Mouse (Mus musculus) hindbrain, embryonic 16.5 days (tissue): ENCODE measurements at regions not wholly inside any gene's neighbourhood (a gene's known extent, or its start where the extent isn't known, plus 50 kb on each side); places are given as distances from the start of the nearest gene placed in this dataset.

Experiments used
- ATAC-seq: fragments of 200-750 bp; cut with Nextera tagmentation; 2 replicates; pipeline ENCODE4 v1.8.0; 2017; ENCODE audit warnings: moderate TSS enrichment, moderate library complexity
- H3K27ac ChIP-seq: fragments of 300-500 bp; sonication (generic); 2 replicates; pipeline ENCODE4 v1.5.1; 2014; ENCODE audit warnings: low read depth, mild to moderate bottlenecking, control low read depth, low read length, moderate library complexity
- H3K27me3 ChIP-seq: fragments of 300-500 bp; sonication (generic); replicated peaks from 2 replicates; pipeline ENCODE4 v1.6.1; 2014; ENCODE audit warnings: low read length; ENCODE audit not compliant: control insufficient read depth, insufficient read depth
- H3K36me3 ChIP-seq: fragments of 300-500 bp; sonication (generic); 2 replicates; pipeline ENCODE4 v1.6.1; 2014; ENCODE audit warnings: mild to moderate bottlenecking, low read length, moderate library complexity, mixed read lengths; ENCODE audit not compliant: control insufficient read depth, insufficient read depth
- H3K4me1 ChIP-seq: fragments of 300-500 bp; sonication (generic); 2 replicates; pipeline ENCODE4 v1.6.1; 2014; ENCODE audit warnings: low read depth, low read length; ENCODE audit not compliant: control insufficient read depth, insufficient read depth
- H3K4me2 ChIP-seq: fragments of 300-500 bp; sonication (generic); 2 replicates; pipeline ENCODE4 v1.6.1; 2014; ENCODE audit warnings: mild to moderate bottlenecking, low read length, control low read depth, moderate library complexity
- H3K4me3 ChIP-seq: fragments of 300-500 bp; sonication (generic); 2 replicates; pipeline ENCODE4 v1.5.1; 2014; ENCODE audit warnings: mild to moderate bottlenecking, low read length, control low read depth, moderate library complexity
- H3K9ac ChIP-seq: fragments of 300-500 bp; sonication (generic); 2 replicates; pipeline ENCODE4 v1.6.1; 2014; ENCODE audit warnings: low read depth, mild to moderate bottlenecking, control low read depth, low read length, moderate library complexity
- H3K9me3 ChIP-seq: fragments of 300-500 bp; sonication (generic); 2 replicates; pipeline ENCODE4 v1.6.1; 2014; ENCODE audit warnings: mild to moderate bottlenecking, low read length, moderate library complexity; ENCODE audit not compliant: control insufficient read depth
- WGBS: fragments of 180-500 bp; shearing (Covaris S2); extraction: QIAGEN DNeasy Blood & Tissue Kit; methylation state at CpG from one replicate; pipeline ENCODE4 v1.1.7; 2014; 5-methylcytosine and 5-hydroxymethylcytosine counted together

GRCm38 (mm10) chr17:15288640-15289039 lies 88.0 kb downstream of the Dll1 start:
- Histone ChIP-seq H3K36me3 (no peaks in the 10 kb centered on the region), H3K27me3 (no peaks in the 10 kb centered on the region), H3K9ac (no peak overlapping the region), H3K27ac (no peak overlapping the region), H3K4me1 (peaks cover 8% of the 10 kb centered on the region), H3K9me3 (no peaks in the 10 kb centered on the region), H3K4me2 (no peak overlapping the region), H3K4me3 (no peak overlapping the region)
- no peak for ATAC-seq
- 94% methylated on average over 8 of the region's 8 CpGs for WGBS

- WGBS = 95% methylated on average over 2 of the region's 2 CpGs
- Histone ChIP-seq H3K27me3 (no peaks in the 10 kb centered on the region), H3K4me2 (no peak overlapping the region), H3K27ac (no peak overlapping the region), H3K36me3 (no peaks in the 10 kb centered on the region), H3K9ac (no peak overlapping the region), H3K9me3 (no peaks in the 10 kb centered on the region), H3K4me1 (peaks cover 8% of the 10 kb centered on the region), H3K4me3 (no peak overlapping the region)
- ATAC-seq = no peak
Observed at GRCm38 (mm10) chr17:15286596-15286995, 90.1 kb downstream of the Dll1 start.

GRCm38 (mm10) chr17:15285399-15286043 lies 91.2 kb downstream of the Dll1 start:
- no peaks in the 10 kb centered on the region for H3K9me3 ChIP-seq
- H3K4me3 ChIP-seq = no peak overlapping the region
- 43% methylated on average over 7 of the region's 7 CpGs for WGBS
- no peak overlapping the region for H3K27ac ChIP-seq
- H3K27me3 ChIP-seq = no peaks in the 10 kb centered on the region
- peak; percentile 94 for ATAC-seq
- H3K9ac ChIP-seq = no peak overlapping the region
- H3K4me1 ChIP-seq = peaks cover 8% of the 10 kb centered on the region
- H3K4me2 ChIP-seq = no peak overlapping the region
- no peaks in the 10 kb centered on the region for H3K36me3 ChIP-seq

- no peaks in the 10 kb centered on the region for H3K4me1 ChIP-seq
- no peak for ATAC-seq
- H3K27me3 ChIP-seq = no peaks in the 10 kb centered on the region; the same call in 1 of the 2 replicates
- H3K4me2 ChIP-seq = no peak overlapping the region
- no peaks in the 10 kb centered on the region for H3K9me3 ChIP-seq
- no peak overlapping the region for H3K27ac ChIP-seq
- no peak overlapping the region for H3K9ac ChIP-seq
- 70% methylated on average over 6 of the region's 6 CpGs for WGBS
- no peak overlapping the region for H3K4me3 ChIP-seq
- H3K36me3 ChIP-seq = no peaks in the 10 kb centered on the region
Observed at GRCm38 (mm10) chr17:15269905-15270304, 106.8 kb downstream of the Dll1 start.

- Histone ChIP-seq H3K27me3 (no peaks in the 10 kb centered on the region; the same call in 1 of the 2 replicates), H3K9me3 (no peaks in the 10 kb centered on the region)
Observed at GRCm38 (mm10) chr17:15269056-15269612, 107.5 kb downstream of the Dll1 start.

DNA sequence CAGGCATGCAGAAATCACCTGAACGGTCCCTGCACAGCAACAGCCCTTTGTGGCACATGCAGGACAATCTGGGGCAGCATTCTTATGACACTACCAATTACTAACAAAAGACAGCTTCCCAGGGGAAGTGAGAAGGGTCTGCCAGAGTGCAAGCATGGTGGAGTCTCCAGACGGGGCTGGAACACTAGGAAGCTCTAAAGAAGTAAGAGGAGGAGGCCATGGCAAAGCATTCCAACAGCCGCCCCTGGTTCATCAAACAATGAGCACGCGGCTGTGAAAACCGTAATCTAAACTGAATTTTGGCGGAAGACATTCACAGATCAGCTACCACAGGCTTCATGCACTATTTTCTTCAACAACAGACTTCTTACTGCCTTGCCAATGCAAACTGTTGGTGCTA lies 109.0 kb downstream of the Dll1 start:
- H3K9me3 ChIP-seq = no peaks in the 10 kb centered on the region
- no peak overlapping the region for H3K27ac ChIP-seq
- ATAC-seq = no peak
- H3K4me1 ChIP-seq = no peaks in the 10 kb centered on the region
- 61% methylated on average over 7 of the region's 7 CpGs for WGBS
- no peak overlapping the region for H3K4me3 ChIP-seq
- H3K4me2 ChIP-seq = no peak overlapping the region
- no peaks in the 10 kb centered on the region for H3K36me3 ChIP-seq
- H3K27me3 ChIP-seq = no peaks in the 10 kb centered on the region; the same call in 1 of the 2 replicates
- no peak overlapping the region for H3K9ac ChIP-seq

More at GRCm38 (mm10) chr17:15269056-15269612, 107.5 kb downstream of the Dll1 start:
- no peak overlapping the region for H3K4me3 ChIP-seq
- H3K9ac ChIP-seq = no peak overlapping the region
- no peak for ATAC-seq
- H3K36me3 ChIP-seq = no peaks in the 10 kb centered on the region
- no peaks in the 10 kb centered on the region for H3K4me1 ChIP-seq
- H3K27ac ChIP-seq = no peak overlapping the region
- WGBS = 84% methylated on average over 8 of the region's 8 CpGs
- no peak overlapping the region for H3K4me2 ChIP-seq

DNA sequence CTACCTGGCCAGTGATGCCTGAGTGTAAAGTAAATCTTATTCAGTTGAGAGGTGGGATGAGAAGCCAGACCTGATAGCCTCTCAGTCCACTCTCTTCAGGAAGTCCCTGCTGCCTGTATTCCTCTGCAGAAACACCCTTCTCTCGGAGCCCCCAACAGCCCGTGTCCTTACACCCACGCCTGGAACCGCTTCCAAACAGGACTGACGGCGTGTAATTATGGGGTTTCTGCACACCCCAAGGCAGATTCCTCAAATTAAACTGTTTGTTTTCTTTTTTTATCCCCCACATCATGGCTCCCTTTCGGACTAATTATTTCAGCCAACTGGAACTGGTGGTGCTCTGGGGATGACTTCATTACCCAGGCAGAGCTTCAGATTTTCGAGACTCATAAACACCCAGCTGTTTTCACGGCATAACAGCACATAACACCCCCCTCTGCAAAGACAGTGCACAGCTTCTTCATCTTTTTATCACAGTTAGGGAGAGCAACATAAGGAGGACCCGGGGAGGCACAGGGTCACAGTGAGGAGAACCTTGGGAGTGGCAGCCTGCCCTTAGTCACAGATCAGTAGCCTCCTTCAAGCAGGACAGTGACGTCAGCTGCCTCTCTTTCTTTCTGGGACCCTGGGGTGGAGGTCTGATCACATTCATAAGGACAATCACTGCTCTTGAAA lies 117.1 kb downstream of the Dll1 start:
- WGBS = 49% methylated on average over 11 of the region's 11 CpGs
- Histone ChIP-seq H3K9me3 (no peaks in the 10 kb centered on the region), H3K9ac (no peak overlapping the region), H3K27me3 (no peaks in the 10 kb centered on the region), H3K27ac (no peak overlapping the region), H3K4me2 (no peak overlapping the region), H3K4me3 (no peak overlapping the region), H3K36me3 (no peaks in the 10 kb centered on the region), H3K4me1 (no peaks in the 10 kb centered on the region)
- peak; percentile 65 for ATAC-seq

GRCm38 (mm10) chr17:15255874-15256273 lies 120.8 kb downstream of the Dll1 start:
- H3K27ac ChIP-seq = no peak overlapping the region
- no peaks in the 10 kb centered on the region for H3K27me3 ChIP-seq
- no peak for ATAC-seq
- H3K4me1 ChIP-seq = no peaks in the 10 kb centered on the region
- H3K4me2 ChIP-seq = no peak overlapping the region
- H3K9ac ChIP-seq = no peak overlapping the region
- H3K9me3 ChIP-seq = no peaks in the 10 kb centered on the region
- whole genome bisulfite sequencing = 83% methylated on average over 2 of the region's 2 CpGs
- H3K36me3 ChIP-seq = no peaks in the 10 kb centered on the region
- no peak overlapping the region for H3K4me3 ChIP-seq

DNA sequence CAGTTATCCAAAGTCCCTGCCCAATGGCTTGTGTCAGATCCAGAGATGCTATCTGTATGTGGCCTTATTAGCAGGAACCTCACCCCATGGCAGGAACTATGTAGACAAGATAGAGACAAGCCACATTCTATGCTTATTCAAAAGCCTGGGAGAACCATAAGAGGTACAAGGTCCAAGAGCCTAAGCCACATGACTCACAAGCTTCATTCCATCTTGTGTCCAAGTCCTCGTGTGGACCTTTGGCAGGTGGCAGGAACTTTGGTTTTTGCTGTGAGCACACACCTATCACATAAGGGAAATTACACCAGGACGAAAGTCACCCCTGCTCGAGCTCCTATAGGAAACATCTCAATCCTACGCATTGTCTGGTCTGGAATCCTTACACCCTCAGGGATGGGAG lies 122.9 kb downstream of the Dll1 start:
- no peaks in the 10 kb centered on the region for H3K36me3 ChIP-seq
- no peak overlapping the region for H3K4me2 ChIP-seq
- H3K27ac ChIP-seq = no peak overlapping the region
- H3K9ac ChIP-seq = no peak overlapping the region
- H3K4me3 ChIP-seq = no peak overlapping the region
- no peaks in the 10 kb centered on the region for H3K4me1 ChIP-seq
- WGBS = 92% methylated on average over 4 of the region's 4 CpGs
- ATAC-seq = no peak
- no peaks in the 10 kb centered on the region; the same call in 1 of the 2 replicates for H3K27me3 ChIP-seq
- H3K9me3 ChIP-seq = no peaks in the 10 kb centered on the region
